Mouse (Mus musculus) fat pad, adult 2 months (tissue): ENCODE results near the gene Atat1.
A peak's percentile ranks its signal among the peaks of the same experiment; 100 is the strongest.
"Not testable (repeated sequence)": the region's sequence is repeated elsewhere in the genome, so short reads cannot be mapped to it uniquely, and the experiment has no call there.

Source experiments
- DNase-seq: peaks from one replicate; pipeline ENCODE4 v3.0.0-alpha.2; 2011; ENCODE audit warnings: low read depth, low spot score; ENCODE audit errors: extremely low read depth

The Atat1 gene

DNA sequence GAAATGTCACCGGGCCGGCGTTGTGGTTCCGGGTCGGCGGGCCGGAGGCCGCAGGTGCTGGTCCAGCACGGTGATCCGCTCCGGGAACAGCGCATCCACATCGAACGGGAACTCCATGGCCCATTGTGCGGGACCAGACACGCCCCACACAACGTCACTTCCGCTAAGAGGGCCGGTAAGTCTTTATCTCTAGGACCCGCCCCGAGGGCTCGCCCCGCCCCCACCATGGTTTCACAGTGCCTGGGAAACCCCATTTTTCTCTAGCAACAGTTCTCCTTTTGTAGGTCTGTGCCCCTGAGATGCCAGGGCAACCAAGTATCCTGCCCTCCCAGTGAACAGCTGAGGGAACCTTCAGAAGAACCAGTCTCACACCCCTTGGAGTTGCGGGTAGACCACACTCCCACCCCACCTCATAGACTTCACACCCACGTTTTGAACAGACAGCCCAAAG is at the start of gene Atat1:
Gene Atat1, minus strand, starts transcription at position 157 of the 451 bp plus-strand sequence.
- no peak for DNase-seq

DNA sequence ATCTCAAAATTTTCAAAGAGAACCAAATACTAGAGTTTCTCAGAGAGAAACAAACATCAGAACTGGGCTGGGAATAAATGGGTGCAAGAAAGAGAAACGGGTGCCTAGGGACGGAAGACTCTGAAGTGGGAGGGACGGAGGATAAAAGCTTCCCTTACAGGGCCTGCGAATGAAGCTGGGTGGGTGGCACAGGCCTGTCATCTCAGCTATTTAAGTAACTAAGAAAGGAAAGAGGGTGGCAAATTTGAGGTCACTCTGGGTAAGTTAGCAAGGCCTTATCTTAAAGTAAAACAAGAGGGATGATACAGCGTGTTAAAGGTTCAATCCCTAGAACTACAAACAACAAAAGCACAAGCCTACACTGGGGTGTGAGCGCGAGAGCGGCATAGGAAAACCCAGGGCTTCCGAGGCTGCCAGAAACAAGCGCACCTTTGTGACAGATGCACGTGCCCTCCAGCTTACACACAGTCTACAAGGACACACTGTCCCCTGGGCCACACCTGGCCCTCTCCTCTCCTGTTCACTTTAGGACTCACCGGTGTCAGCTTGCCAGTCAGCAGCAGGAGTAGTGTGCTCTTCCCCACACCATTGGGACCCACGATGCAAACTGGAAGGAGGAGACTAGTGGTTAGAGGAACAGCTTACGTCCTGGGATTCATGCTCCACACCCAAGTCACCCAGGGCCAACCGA is 48.8 kb upstream of the Atat1 start:
- DNase-seq, result no peak

DNA sequence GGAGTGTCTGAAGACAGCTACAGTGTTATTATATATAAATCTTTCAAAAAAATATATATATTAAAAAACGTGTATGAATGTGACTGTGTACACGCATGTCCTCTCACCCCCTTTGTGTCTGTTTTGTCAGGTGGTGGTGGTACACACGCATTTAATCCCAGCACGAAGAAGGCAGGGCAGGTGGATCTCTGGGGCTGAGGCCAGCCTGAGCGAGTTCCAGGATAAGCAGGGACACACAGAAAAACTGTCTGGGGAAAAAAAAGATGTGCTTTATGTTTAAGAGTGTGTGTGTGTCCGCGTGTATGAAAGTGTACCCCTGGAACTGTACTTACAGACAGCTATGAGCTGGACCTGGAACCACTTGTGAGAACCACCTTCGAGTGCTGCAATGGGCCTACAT is 44.8 kb upstream of the Atat1 start:
- DNase-seq, result no peak

DNA sequence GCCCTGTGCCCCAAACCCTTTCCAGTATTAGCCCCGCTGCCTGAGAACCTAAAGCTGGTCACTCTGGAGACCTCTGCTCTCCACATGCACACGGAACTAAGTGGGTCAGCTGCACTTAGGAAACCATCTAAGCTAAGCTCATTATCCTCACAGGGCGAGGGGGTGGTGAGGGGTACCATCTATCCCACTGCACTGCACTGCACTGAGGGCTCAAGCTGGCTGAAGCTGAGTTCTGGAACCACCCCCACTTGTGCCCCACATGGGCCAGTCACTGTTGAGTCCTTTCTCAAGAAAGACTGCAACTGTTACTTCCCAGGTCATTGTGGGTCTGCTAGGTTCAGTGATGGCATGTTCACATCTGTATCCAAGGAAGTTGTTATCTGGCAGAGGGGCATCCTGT is 42.7 kb upstream of the Atat1 start:
- DNase-seq, result not testable (repeated sequence)

DNA sequence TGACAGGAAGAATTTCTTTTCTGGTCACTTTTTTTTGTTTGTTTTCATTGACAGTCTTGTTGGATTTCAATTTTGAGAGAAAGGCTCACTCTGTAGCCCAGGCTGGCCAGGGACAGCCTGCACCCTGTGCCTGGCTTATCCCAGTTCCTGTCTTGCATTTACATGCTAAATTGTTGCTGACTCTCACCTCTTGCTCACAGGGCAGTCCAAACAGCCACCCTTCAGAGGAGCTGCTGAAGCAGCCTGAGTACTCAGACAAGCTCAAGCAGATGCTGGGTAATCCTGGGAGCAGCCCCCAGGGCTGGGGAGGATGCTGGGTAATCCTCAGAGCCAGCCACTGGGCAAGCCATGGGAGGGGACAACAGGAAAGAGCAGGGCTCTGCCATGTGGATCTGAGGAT is 41.1 kb upstream of the Atat1 start:
- DNase-seq, result not testable (repeated sequence)

DNA sequence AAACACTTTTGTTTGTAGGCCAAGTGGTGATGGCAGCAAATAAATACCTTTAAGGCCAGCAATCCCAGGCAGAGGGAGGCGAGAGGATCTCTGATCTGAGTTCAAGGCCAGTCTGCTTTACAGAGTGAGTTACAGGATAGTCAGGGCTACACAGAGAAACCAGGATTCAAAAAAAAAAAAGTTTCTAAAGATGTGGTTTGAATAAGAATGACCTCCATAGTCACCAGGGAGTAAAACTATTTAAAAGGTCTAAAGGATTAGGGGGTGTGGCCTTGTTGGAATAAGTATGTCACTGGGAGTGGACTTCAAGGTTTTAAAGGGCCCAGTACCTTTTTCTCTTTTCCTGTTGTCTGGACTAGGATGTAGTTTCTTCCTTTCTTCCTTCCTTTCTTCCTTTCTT is 30.1 kb upstream of the Atat1 start:
- no peak for DNase-seq

DNA sequence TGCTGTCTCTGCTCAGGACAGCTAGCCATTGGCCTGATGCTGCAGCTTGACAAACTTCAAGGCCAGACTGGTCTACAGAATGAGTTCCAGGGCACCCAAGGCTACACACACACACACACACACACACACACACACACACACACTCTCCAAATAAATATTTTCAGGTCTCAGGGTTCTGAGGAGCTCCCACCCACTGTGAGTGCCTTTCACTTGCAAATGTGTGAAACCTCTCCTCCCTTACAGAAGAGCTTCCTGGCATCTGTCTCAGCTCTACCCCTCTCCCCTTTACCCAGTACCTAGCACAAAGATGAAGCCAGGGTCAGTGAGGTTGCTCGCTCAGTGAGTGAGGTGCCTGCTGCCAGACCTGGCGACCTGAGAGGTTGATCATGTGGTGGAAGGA is 29.2 kb upstream of the Atat1 start:
- DNase-seq, result no peak

DNA sequence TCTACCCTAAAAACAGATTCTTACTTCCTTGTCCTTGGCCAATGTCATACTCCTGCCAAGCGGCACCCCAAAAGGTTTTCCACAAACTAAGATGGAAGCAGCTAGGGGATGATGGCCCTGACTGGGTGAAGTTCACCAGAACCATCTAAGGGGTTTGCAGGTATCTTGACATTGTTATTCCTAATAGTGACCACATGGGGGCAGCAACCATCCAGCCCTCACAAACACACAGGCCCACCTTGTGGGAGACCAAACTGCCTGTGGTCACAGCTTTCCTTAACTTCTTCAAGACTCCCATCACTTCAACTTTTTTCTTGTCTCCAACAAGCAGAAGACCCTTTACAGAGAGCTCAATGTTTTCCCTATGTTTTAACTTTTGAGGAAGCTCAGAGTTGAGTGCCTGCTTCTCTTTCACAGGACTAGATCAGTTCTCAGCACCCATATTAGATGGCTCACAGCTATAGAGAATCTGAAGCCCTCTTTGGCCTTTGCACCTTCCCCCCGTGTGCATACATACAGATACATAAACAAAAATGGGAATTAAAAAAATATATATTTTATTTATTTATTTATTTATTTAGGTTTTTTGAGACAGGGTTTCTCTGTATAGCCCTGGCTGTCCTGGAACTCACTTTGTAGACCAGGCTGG is 27.9 kb upstream of the Atat1 start:
- no peak for DNase-seq

DNA sequence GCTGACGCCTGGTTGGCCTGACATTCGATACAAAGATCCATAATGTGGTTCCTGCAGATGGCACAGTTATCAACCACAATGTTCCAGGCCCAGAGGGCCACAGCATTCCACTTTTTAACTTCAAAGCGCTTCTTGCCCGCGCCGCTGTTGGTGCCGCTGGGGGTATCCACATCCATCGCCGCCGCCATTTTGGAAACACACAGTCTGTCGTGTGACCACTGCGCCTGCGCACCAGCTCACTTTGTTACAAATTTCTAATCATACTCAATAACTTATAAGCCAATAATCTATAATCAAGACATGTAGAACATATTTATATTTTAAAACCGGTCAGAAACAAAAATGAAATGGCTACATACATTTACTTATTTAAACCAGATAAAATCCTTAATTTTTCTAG is 25.9 kb upstream of the Atat1 start:
- DNase-seq, result not testable (repeated sequence)

DNA sequence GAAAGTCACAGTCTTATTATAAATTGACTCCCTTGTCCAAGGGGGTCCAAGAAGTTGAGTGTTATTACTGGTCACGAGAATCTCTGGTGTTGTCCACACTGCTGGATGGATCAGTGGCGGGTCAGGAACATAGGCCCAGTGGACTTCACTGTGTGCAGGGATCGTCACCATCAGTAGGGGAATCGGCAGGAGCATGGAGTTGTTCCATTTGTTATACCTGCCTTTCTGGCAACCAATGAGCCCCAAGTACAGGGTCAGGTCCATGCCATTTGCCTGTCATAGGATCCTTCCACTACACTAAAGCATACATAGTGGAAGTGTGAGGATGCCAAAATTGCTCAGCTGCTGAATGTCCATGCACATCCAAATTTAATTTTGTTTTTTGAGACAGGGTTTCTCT is 22.7 kb upstream of the Atat1 start:
- DNase-seq, result no peak

DNA sequence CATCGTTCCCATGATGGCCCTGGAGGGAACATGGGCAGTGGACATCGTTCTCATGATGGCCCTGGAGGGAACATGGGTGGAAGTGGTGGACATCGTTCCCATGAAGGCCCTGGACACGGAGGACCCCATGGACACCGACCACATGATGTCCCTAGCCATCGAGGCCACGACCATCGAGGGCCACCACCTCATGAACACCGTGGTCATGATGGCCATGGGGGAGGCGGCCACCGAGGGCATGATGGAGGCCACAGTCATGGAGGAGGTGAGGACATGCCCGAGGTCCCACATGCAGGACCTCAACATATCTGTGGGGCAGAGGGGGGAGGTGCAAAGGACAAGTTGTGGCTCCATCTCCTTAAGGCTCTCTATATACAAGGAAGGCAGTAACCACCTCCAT is 20.8 kb upstream of the Atat1 start:
- DNase-seq, result no peak

DNA sequence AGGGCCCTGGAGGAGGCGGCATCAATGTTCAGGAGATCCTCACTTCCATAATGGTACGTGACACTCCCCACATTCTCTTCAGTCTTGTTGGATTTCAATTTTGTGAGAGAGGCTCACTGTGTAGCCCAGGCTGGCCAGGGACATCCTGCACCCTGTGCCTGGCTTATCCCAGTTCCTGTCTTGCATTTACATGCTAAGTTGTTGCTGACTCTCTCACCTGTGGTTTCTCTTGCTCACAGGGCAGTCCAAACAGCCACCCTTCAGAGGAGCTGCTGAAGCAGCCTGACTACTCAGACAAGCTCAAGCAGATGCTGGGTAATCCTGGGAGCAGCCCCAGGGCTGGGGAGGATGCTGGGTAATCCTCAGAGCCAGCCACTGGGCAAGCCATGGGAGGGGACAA is 19.7 kb upstream of the Atat1 start:
- DNase-seq, result no peak

DNA sequence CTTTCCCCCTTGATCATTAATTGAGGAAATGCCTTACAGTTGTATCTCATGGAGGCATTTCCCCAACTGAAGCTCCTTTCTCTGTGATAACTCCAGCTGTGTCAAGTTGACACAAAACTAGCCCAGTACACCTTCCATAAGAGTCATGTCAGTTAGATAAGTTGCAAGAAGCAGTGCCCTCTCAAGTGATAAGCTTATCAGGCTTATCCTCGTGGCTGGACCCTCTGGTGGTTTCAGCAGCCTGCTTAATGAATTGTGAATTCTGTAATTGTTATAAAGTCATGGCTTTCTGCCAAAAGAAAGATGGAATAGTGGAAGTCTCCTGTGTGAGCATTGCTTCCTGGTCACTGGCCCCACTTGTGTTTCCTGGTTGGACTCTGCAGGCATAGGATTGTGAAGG is 17.6 kb upstream of the Atat1 start:
- no peak for DNase-seq

DNA sequence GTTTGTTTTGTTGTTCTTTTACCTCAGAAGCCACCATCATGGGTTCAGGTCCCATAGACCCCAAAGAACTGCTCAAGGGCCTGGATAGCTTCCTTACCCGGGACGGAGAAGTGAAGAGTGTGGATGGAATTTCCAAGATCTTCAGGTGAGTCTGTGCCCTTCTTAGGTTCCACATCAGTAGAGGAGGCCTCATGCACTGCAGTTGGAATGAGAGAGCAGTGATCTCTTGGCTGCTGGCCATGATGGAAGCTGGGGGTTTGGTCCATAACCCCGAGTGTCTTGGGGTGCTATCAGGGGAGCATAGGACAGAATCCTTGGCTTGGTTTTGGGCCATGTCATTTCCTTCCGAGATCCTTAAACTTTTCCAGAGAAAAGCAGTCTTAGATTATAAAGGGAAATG is 13.4 kb upstream of the Atat1 start:
- no peak for DNase-seq

DNA sequence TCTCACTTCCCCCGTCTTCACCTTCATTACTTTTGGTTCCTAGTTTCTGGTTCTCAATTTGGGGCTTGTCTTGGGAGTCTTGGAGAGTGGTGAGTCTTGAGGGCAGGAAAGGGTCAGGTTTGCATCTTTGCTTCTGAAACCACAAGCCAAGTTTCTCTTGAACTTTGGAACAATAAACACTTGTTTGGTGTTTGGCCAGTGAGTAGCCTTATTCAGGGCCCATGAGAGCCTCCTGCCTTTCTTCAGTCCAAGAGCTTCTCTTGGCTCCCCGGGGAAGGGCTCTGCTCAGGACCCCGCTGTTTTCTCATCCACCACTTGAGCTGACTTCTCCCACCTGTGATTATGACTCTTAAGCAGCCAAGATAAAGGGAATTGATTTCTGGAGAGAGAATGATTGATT is 12.7 kb upstream of the Atat1 start:
- DNase-seq, result no peak

DNA sequence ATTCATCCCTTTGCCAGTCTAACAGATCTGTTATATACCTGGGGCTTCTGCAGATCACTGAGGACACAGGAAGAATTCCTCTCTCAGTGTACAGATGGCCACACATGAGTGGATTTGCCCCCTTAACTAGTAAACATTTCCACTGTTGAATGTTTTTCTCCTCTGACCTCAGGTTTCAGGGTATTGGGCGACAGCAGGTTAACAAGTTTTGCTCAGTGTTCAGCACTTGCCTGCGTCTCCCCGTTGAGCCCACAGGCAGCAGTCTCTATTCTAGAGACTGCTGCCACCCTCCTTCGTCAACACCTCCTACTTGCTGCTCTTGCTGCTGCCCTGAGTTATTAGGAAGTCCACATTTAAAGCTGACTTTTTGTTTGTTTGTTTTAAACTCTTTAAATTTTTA is 11.8 kb upstream of the Atat1 start:
- no peak for DNase-seq

DNA sequence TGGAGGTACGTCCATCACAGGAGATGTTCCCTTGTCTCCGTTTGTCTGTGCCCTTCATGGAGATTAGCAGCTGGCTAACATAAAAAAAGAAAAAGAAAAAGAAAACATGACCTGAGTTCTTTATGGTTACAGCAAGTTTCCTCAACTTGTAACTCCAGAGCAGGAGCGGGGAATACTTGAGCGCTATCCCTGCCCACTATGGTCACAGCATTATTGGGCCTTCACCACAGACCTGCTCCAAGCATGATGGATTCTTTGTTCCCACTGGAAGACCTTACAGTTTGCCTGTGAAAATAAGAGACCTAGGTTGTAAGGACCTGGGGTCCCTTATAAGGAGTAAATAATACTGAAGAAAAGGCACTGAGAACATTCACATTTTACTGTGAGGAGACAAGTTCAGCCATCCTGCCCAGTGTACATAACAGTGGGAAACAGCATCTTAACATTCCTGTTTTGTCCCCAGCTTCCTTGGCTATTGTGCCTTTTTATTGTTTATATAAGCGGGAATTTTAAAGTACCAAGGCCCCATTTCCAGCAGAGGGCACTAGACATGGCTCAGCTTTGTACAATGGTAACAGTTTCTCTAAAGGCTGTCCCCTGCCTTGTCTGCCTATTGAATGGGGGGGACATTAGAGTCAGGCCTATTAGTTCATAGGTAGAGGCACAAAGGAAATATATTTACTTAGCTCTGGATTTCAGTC is 11.1 kb upstream of the Atat1 start:
- no peak for DNase-seq

DNA sequence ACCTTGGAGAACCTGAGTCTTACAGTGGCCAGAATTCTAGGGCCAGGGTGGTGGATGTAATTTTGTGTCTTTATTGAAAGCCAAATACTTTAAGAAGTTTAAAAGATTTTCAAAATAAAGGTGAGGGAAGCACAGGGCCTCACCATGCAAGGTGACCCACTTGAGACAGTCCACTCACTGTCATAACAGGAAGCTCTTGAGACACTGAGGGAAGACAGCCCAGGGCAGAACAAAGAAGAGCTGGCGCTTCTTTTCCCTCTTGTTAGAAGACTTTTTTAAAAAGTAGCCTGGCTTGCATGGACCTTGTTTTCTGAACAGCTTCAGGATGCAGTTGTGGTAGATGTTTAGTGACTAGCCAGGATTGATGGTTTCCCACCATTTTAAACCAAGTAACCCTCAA is 10.5 kb upstream of the Atat1 start:
- no peak for DNase-seq

DNA sequence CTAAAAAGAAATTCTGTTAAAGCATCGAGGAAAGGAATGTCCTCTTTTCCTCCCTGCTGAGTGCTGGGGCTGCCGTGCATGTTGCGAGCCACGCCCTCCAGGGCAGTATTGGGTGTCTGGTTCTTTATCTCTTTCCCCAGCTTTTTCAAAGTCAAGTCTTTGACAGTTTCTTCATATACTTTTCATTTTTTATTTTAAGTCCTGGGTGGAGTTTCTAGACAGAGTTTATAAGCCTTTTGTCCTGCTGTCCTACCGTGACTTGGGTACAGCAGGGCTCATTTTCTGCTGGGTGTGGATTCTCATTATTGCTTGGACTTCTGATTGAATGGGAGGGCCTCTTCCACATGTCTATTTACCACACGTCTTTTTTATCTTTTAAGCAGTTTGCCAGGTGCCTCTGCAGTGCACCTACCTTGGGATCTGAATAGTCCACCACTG is 10.0 kb upstream of the Atat1 start:
- no peak for DNase-seq

DNA sequence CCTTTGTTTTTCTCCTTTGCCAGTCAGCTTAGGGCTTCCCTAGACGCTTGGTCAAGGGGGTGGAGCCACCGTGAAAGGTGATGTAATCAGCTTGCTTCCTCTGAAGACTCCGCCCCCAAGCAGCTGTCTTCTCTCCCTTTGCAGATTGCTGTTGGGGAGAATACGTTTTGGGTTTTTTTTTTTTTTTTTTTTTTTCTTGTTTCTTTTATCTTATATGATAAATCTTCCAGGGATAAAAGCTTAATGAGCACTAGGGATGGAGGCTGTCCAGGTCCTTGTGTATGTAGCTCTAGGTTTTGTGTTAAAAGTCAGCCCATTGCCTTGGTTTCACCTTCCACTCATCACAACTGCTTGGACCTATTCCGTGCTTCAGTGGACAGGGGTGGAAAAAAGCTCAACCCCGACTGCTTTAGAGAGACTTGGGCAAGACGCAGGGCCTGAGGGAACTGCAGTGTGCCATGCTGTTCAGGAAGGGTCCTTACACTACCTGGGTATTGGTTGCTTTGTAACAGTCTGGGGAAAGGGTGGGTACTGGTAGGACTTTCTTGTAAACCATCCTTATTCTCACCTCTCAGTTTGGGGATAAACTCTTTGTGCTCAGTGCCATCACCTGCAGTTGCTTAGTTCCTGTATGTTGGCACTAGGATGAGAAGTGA is 9.3 kb upstream of the Atat1 start:
- peak; percentile 78 for DNase-seq

DNA sequence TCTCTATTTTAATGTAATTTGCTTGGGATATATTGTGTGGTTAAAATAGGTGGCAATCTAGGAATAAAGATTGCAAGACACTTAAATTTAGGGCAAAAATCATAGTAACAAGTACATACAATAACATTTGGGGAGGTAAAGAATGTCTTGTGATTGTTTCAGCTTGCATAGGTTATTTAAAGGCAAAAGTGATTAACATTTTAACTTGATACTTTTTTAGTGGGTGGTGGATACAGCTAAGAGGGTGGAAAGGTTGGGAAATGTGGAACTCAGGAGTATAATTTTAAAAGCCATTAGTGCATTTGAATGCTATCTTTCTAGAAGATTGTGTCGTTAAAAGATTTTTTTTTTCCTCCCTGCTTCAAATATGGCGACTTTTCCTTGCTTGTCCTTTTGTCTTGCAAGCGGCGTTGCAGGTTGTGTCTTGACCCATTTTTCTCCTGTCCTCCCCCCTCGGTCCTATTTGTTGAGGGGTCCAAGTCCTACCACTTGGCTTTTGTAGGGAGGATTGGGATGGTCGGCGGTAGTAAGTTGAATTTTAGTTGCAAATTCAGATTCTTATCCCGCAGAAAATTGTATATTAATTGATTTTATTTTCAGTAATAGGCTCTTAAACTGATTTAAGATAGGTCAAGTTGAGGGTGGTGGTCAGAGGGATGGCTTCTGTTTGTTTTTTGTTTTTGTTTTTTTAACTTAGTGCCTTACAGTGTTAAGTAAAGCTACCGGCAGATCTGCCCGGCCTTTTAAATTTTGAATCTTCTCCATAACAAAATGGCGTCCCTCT is 8.6 kb upstream of the Atat1 start:
- DNase-seq, result no peak
